Comparison of ENCODE assay signal across 11 mouse cellular contexts in the genomic region with DNA sequence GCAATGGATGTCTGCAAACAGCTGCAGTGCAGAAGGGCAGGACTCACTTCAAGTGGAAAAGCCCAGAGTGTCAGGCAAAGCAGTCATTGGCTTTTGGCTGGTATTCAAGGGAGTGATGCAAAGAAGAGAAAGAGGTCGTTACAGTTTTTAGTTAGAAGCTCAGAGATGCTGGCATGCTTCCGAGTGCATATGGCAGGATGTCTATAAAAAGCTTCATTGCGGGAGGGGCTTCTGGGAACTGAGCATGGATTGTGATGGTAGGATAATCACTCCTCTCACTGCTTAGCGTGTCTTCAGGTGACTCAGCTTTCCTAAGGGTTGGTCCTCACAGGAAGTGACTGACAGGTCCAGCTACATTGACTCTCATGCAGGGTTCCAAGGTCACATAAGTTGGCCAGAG.
DNase-seq lines count a peak whose midpoint lies in the region; ATAC-seq lines count a peak whose summit lies in the region.
"Had no signal": no experiment of that assay in that cellular context is flagged by ENCODE, and none has a peak within 500 bp of the region (broad histone marks: within the 10 kb centered on the region; RNA-seq: fewer than 3 reads in every experiment).

No protein-coding gene starts in this region.

- peaks cover 6% of the 10 kb centered on the region; the same call in 1 of the 2 replicates for H3K4me1 ChIP-seq in embryonic facial prominence, embryonic 15.5 days
- H3K4me1 ChIP-seq: liver, embryonic 15.5 days had no signal

- H3K36me3 ChIP-seq in embryonic facial prominence, embryonic 15.5 days = no peaks in the 10 kb centered on the region
- H3K36me3 ChIP-seq: liver, embryonic 15.5 days had no signal

- H3K4me3 ChIP-seq in embryonic facial prominence, embryonic 15.5 days (replicated peaks) = no peak overlapping the region
- H3K4me3 ChIP-seq: gastrocnemius, adult 2 months; liver, embryonic 15.5 days had no signal

- H3K9me3 ChIP-seq in embryonic facial prominence, embryonic 15.5 days (replicated peaks) = no peaks in the 10 kb centered on the region
- H3K9me3 ChIP-seq: liver, embryonic 15.5 days had no signal

- no peak overlapping the region for H3K4me2 ChIP-seq in embryonic facial prominence, embryonic 15.5 days (replicated peaks)
- H3K4me2 ChIP-seq: hindbrain, embryonic 14.5 days; liver, embryonic 15.5 days had no signal

- H3K27ac ChIP-seq in embryonic facial prominence, embryonic 15.5 days (replicated peaks) = peak overlapping the region; percentile 13; the same call in 1 of the 2 replicates
- H3K27ac ChIP-seq: gastrocnemius, adult 2 months; hindbrain, embryonic 14.5 days; liver, embryonic 15.5 days had no signal

- WGBS in embryonic facial prominence, embryonic 15.5 days = 31% methylated on average over 4 of the region's 4 CpGs

- H3K27me3 ChIP-seq in embryonic facial prominence, embryonic 15.5 days = no peaks in the 10 kb centered on the region
- H3K27me3 ChIP-seq: liver, embryonic 15.5 days had no signal

- peak; percentile 13 to 32 for DNase-seq in cerebellum, postnatal 36 days
- DNase-seq in cerebellum, adult 11-12 months = no peak
- peak; percentile 2 for DNase-seq in layer of hippocampus, adult 9-11 months
- DNase-seq in layer of hippocampus, adult 11-12 months (ENCODE audit: low spot score) = no peak
- peak; percentile 26 for DNase-seq in right cerebral cortex, adult 18-20 months
- DNase-seq in retina, embryonic 14.5 days (ENCODE audit: low spot score) = no peak
- DNase-seq in layer of hippocampus, postnatal 25 days (ENCODE audit: extremely low spot score in 1 of 2, low spot score in 1 of 2) = no peak
- DNase-seq: gastrocnemius, adult 2 months had no signal

- ATAC-seq in embryonic facial prominence, embryonic 15.5 days (ENCODE audit: insufficient number of reproducible peaks, low FRiP score, low TSS enrichment, low read depth) = 0 out of 2 replicates have a peak, but pooled peaks have one; percentile 15

- H3K9ac ChIP-seq in embryonic facial prominence, embryonic 15.5 days = no peak overlapping the region
- H3K9ac ChIP-seq: hindbrain, embryonic 14.5 days; liver, embryonic 15.5 days had no signal

Comparison
In these comparisons a context has a peak if more than half of its experiments do, and no peak if none do; other contexts are left out.
1. DNase-seq: peak in cerebellum, postnatal 36 days (2 of 2), layer of hippocampus, adult 9-11 months (single experiment) and right cerebral cortex, adult 18-20 months (single experiment); none in cerebellum, adult 11-12 months (single experiment), layer of hippocampus, adult 11-12 months (single experiment), retina, embryonic 14.5 days (single experiment) and layer of hippocampus, postnatal 25 days (0 of 2).